Mouse (Mus musculus) spleen, postnatal 36 days (tissue): Measurements from ENCODE around the gene Ino80b.

Source experiments
- DNase-seq, 2 experiments: peaks; one replicate each; pipeline ENCODE4 v3.0.0; 2022; ENCODE audit warnings: low spot score in 2 of 2, mixed read lengths in 1 of 2

Gene Ino80b

DNA sequence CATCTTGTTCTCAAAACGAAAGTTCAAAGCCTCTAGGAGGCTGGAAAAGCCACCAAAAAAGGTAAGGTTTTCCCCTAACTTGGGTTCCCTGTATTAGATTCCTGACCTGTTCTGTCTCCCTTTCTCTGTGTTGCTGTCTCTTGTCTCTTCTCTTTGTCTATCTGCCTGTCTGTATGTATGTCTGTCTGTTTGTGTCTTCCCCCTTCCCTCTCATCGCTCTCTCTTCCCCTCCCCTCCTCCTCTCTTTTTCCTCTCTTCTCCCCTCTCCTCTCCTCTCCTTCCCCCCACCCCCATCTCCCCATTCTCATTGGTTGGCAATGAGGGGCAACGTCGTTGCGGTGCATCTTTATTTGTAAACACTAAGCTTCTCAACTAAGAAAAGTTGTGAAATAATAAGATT is at the start of gene Ino80b:
TSS of gene Ino80b (minus strand) at position 101 of the 400 bp plus-strand sequence.
- DNase-seq = no peak

DNA sequence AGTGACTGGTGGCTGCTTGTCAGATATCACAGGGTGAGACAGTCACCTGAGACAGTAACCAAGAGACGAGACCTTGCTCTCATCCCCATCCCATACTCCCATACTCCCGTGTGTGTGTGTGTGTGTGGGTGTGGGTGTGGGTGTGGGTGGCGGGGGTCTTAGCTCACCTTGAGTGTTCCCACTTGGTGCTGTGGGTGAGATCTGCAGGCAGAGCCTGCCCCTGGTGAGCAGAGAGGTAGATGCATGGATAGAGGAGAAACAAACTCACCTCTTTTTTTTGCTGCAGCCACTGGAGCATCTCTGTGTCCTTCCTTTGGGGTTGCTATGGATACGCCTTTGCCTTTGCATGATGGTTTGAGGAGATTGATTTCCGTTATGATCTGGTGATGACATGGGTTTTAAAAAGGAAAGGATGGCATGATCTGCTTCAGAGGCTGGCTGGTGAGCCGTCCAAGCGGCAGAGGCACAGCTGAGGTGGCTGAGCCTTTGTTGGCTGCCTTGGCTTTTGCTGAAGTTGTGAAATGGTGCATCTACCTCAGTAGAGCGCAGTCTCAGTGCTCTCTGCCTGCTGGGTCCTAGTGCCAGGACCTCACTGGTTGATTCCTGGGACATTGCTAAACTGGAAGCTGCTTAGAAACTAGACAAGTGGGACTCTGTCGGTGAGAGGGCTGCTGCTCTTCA is 47.1 kb upstream of the Ino80b start:
- no peak for DNase-seq

DNA sequence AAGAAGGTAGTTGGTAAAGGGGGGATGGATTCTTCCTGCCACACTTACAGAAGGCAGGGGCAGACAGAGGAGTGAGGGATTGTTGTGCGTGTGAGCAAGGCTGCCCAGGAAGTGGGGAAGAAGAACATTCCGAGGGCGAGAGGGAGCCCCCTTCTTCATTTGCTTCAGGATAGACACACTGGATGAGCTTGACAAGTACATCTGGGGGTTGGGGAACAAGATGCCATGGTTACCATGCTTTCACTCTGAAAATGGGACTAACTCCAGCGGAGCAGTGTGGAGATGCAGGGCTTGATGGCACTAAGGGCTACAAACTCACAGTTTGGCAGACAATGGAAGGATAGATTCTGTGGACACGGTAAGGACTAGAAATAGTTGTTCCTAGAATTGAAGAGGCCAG is 45.8 kb upstream of the Ino80b start:
- DNase-seq = no peak

DNA sequence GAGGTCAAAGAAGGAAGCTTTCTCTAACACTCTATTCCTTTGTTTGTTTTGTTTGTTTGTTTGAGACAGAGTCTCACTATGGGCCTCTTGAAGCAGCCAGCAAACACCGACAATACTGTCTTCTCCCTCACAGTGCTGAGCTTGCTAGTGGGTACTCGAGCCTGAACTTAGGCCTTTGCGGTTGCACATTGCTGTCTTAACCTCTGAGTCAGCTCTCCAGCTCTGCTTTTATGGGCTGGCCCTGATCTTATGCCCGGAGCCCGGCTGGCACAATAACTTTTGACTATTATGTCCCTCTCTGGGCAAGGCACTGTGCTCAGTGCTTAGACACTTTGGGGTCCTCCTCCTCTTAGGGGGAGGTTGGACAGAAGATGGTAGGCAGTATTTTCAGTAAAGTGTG is 44.6 kb upstream of the Ino80b start:
- DNase-seq = no peak

DNA sequence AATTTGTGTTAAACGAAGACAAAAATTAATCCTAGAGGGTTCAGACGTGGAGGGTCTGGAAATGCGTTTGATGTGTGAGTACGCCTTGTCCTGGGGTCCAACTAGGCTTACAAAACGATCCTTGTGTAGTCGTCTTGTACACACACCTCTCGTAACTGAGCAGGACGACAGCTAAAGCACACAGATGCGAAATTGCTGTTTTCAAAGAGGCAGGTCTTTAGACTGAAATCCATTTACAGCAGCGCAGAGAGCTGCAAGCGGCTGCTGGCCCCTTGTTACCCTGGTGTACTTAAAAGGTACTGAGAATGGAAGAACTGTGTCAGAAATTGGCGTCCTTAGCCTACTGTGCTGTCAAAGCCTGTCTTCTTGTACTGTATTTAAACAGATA is 41.0 kb upstream of the Ino80b start:
- no peak for DNase-seq

DNA sequence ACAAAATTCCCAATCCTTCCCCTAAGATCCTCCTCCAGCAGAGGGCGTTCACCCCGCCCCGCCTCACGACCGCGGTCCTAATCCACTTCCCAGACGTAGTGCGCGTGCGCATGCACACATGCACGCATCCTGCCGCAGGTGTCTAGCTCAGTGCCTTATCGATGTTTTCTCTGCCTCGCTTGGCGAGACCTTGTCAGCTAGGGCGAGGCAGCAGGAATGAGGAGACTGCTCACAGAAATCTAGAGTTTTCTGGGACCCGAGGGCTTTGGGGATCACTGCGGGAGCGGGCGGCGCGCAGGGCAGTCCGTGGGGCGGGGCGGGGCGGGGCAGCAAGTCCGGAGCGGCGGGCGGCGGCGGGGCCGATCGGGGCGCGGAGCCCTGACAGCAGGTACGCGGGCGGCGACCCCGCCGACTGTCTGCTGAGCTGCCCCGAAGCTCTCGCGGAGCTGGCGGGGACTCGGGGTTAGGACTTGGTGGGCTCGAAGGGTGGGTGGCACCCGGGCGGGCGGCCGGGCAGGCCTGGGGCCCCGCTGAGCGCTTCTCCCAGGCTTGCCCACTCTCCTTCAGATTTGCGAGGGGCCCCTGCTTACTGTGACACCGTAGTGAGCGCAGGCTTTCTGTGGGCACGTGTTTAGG is 40.5 kb upstream of the Ino80b start, which contains the start of gene Dctn1:
TSS of gene Dctn1 (plus strand) at position 314 of the 636 bp plus-strand sequence.
- peak; percentile 90 to 93 for DNase-seq

DNA sequence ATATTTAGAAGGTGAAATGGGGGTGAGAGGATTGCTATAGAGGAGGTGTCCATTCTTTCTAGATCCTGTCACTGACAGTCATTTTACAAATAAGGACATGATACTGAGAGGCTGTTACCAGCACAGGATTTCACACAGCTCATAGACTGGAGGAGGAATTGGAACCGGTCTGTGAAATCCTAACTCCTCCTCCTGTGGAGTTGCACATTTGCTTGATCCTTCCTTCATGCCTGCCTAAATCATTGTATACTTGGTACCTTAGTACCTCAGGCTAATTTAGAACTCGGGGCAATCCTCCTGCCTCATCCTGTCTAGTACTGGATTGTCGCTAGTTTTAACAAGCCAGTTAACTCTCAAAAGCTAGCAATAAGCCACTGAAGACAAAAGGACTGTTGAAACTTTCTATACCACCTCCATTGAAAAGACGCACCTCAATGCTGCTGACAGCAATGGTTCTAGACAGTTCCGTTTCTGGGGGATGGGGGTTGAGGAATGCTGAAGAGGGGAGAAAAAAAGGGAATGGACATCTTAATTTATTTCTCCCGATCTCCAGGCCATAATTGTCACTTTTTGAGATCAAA is 39.9 kb upstream of the Ino80b start:
- no peak for DNase-seq

DNA sequence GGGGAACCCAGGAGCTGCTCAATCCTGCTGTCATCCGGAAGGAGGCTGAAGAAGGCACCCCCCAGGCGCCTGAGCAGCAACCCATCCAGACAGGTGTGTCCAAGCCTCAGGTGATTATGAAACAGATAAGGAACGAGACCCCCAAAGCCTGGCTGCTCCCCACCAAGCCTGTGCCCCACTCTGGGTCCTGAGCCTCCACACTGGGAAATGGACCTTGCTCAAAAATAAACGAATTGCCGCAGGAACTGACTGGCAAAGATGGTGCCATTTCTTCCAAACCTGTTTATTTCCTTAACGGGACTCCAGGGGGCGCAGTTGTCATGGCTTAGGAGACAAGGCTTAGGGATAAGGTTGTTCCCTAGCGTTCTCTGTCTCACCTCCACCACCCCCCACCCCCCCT is 37.5 kb upstream of the Ino80b start:
- peak in 1 of 2 experiments; percentile 29 for DNase-seq

DNA sequence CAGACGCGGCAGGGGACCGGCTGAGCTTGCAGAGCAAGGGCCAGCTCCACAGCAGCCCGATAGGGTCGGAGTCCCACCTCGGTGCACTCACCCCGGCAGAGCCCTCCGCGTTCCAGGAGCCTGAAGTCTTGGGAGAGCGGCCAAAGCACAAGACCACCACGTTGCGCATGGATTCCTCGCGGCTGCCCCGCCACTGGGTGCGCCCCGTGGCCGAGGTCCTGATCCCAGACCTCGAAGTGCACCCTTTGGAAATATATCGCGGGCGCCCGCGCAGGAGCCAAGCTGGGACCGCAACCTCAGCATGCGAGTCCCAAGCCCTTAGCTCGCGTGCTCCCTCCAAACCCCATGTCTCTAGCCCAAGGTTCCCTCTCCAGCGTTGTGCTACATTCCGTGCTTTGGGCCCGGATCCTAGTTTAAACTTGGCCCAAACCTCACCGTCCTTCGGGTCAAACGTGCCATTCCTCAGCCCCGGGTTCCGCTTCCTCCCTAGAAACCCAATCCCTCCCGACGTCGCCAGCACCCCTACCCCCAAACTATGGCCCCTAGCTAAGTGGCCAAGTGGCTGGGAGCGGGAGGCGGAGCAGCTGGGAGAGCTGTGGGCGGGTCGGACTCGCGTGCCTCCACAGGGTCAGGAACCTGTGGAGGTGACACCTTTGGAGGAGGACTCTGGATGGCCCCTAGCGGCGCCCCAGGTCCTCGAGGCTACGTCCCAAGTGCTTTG is 36.9 kb upstream of the Ino80b start:
- no peak for DNase-seq

DNA sequence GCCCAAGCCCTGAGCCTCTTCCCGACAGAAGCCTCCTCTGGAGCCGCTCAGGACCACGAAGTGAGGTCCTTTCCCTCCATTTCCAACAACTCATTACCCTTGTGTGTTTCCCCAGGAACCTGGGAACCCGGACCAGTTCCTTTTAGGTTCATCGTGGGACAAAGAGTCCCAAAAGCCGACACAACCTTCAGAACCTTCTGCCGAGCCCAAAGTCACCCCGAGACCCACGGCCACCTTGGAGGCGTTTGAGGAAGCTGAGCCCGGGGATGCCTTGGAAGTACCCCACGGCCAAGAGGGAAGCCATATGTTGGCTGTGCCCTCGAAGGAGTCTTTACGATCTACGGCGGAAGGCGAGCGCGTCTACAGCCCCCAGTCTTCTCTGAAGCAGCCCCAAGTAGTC is 36.2 kb upstream of the Ino80b start:
- DNase-seq = no peak

DNA sequence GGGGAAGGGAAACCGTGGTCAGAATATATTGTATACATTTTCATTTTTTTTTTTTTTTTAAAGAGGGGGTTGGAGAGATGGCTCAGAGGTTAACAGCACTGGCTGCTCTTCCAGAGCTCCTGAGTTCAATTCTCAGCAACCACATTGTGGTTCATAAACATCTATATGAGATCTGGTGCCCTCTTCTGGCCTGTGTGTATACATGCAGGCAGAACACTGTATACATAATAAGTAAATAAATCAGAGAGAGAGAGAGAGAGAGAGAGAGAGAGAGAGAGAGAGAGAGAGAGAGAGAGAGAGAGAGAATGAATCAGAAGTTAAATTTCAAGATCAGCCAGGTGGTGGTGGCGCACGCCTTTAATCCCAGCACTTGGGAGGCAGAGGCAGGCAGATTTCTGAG is 34.2 kb upstream of the Ino80b start:
- peak; percentile 27 to 45 for DNase-seq

DNA sequence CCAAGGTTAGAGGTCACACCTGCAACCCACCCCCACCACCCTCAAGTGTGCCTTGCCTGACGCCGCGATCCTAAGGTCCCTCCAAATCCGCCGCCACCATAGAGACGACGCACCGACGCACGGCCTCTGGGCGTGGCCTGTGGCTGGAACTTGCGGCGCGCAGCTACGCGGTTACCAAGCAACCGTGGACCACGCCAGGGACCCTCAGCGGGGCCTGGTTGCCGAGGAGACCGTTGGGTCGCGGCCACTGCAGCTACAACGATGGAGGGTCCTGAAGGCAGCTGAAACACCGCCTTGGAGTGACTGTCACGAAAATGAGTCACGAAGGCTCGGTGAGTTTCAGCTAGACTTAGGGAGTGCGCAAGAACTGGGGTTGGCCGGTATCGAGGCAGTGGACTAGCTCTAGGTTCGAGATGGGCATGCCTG is 31.0 kb upstream of the Ino80b start, which contains the start of the genes Wdr54 and 1700003E16Rik:
TSS of gene Wdr54 (minus strand) at position 139 of the 426 bp plus-strand sequence.
TSS of gene 1700003E16Rik (plus strand) at position 146 of the 426 bp plus-strand sequence.
- peak; percentile 28 to 41 for DNase-seq

DNA sequence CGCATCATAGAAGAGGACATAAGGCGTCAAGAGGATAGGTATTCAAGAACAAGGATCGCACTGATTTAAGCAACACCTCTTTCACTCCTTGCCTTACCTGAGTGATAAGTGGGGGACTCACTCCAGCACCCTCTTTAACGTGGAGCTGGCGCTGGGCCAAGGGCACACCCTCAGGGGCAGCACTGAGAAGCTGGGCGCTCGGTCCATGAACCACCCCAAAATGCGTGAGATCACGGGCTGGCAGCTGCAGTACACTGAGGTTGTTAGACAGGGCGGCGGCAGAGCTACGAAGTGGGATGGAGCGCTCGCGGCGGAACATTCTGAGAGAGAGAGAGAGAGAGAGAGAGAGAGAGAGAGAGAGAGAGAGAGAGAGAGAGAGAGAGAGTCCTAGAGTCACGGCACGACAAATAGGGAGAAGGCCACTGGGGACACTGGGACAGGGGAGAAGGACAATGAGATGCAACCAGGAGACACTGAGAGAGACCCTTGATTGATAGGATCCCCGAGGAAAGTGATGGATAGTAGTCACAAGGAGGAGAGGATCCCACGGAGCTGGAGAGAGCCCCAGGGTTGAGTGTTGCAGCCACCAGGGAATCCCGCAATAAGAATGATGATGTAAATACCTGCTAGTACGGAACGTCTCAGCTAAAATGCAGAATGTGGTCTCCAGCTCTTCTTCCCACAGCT is 30.5 kb upstream of the Ino80b start:
- no peak for DNase-seq

DNA sequence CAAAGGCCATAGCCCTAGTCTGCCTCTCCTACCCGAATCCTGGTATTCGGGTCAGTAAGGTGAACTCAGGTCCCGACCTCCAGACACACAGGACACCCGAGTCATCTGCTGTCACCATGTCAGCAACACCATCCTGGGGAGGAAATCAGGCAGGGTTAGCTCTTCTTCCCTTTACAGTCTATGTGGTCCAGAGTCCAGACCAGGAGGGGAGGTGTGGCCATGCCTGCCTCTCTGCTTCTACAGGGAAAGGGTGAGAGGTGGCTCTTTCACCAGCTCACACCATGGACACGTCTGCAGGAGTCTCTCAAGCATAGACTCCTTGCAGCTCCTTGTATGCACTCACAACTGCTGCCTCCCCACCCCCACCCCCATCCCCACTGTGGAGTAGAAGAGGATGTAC is 28.3 kb upstream of the Ino80b start:
- DNase-seq = no peak

DNA sequence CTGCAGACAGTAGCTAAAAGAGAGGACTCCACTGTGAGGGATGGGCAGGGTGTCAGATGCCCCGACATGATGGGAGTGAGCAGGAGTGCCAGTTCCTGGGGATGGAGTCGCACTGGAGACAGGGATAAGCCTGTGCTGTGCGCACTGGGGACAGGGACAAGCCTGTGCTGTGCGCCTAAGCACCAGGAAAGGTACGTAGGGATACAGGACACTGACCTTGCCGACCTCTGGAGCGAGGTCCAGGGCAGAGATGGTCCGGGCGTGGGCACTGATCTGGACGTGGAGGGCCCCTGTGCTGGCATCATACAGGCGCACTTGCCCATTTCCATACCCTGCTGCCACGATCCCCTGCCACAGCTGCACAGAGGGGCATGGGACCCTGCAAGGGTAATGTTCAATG is 27.8 kb upstream of the Ino80b start:
- DNase-seq = no peak

DNA sequence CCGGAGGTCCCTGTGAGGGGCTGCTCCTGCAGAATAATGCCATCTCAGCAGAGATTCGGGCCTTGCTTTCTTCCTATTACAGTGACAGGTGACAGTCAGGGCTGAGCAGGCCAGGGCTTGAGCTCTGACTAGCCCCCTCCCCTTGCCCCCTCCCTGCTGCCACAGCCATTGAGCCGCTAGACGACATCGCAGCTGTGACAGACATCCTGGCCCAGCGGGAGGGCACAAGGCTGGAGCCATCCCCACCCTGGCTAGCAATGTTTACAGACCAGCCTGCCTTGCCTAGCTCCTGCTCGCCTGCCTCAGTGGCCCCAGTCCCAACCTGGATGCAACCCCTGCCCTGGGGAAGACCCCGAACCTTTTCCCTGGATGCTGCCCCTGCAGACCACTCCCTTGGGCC is 26.5 kb upstream of the Ino80b start:
- DNase-seq = no peak

DNA sequence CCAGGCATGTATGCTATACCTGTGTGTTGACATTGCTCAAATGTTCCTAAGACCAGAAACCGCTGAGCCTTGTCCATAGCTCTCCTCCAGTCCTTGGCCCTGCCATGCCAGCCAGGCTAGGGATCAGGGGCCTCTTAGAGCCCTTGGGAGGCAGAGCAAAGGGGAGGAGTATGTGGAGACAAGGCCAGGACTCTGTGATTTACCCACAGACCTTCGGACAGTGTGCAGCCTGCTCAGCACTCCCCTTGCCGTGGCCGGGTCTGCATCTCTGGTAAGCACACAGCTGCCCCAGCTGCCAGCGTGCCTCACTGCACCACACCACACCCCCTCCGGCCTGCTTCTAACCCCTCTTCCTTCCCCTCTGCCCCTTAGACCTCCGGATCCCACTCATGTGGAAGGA is 22.0 kb upstream of the Ino80b start:
- DNase-seq = no peak

DNA sequence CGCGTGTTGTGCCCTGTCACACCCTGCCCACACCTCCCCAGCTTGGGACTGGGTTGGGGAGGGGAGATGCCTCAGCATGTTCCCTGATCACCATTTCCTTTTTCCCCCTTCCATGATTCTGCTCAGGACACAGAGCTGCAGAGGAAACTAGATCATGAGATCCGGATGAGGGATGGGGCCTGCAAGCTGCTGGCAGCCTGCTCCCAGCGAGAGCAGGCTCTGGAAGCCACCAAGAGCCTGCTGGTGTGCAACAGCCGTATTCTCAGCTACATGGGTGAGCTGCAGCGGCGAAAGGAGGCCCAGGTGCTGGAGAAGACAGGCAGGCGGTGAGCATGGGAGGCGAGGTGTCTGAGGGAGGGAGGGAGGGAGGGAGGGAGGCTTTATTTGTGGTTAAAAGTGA is 20.6 kb upstream of the Ino80b start:
- no peak for DNase-seq

DNA sequence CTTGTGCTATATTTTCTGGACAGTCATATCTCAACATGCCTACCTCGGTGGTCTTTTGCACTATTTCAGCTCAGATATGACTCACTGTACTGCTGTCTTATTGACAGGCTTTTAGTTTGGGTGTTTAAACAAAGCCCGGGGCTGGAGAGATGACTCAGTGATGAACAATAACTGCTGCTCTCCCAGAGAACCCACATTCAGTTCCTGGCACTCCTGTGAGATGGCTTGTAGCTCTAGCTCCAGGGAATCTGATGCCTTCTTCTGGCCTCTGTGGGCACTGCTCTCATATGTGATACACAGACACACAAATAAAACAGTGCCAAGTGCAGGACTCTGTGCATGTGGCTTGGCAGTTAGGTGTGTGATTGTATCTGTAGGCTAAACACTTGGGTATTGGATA is 20.0 kb upstream of the Ino80b start:
- DNase-seq = no peak

DNA sequence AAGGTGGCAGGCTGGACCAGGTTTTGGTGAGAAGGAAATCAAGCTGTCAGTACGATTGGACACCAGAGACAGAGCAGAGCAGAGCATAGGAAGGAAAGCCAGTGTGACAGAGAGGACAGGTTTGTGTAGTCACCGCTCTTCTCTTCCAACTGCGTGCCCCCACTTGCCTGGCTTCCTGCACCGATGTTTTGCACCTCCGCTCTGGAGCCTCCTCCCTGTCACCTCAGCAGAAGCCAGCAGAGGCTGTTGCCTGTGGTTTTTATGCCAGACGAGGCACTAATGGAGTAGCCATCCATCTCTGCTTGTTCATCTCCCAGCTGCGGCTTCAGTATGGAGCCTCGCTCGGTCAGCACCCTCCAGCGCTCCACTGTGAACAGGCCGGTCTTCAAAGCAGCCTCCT is 17.7 kb upstream of the Ino80b start:
- no peak for DNase-seq

DNA sequence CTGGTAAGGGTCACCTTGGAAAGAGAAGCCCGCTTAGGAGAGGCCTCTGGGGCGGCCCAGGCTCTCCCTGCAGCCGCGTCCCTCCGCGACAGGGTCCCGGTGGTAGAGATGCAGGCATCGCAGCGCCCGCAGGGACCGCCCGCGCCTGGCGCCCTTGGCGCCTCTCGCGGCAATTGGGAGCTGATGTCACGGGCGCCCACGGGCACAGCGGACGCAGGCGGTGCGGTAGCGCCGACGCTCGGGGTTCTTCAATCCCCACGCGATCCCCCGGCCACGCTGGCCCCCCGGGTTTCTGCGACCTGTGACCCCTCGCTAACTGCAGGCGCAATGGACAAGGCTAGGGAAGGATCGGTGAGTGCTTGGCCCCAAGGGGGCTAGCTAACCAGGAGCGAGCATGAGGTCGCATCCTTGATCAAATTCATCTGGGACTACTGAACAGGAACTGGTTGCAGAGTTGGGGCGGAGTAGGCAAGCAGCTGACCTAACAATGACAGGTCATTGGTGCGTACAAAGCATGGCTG is 17.0 kb upstream of the Ino80b start:
- no peak for DNase-seq

DNA sequence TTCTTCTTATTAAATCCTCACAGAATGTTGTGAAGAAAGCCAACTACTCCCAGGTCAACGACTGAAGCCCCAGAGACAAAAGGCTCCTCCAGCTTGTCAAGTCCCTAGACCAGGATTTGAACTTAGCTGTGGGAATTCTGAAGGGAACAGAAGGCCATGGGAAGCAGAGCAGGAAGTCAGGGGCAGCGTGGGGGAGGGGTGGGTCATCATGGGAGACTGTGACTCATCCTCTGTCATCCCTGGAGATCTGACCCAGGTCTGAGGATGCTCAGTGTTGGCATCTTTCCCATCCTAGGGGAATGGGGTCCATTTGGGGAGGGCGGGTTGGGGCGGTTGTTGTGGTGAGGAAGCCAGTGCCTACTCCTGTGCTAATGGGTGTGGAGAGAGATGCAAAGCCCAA is 16.4 kb upstream of the Ino80b start:
- DNase-seq = no peak
